Mouse (Mus musculus) testis, adult 2 months (tissue): ENCODE data around the gene Ksr2.

ENCODE experiments used
- CTCF ChIP-seq: fragments of 200-500 bp; IDR thresholded peaks from 2 replicates; pipeline ENCODE4 v1.5.1; 2012; ENCODE audit warnings: low read depth, mild to moderate bottlenecking, inconsistent platforms, low read length, moderate library complexity; ENCODE audit not compliant: control insufficient read depth, insufficient read depth, insufficient replicate concordance
- POLR2A ChIP-seq: fragments of 200-500 bp; IDR thresholded peaks from 2 replicates; pipeline ENCODE4 v1.6.1; 2012; ENCODE audit warnings: low read depth, mild to moderate bottlenecking, inconsistent platforms, low read length, moderate library complexity; ENCODE audit not compliant: control insufficient read depth

DNA sequence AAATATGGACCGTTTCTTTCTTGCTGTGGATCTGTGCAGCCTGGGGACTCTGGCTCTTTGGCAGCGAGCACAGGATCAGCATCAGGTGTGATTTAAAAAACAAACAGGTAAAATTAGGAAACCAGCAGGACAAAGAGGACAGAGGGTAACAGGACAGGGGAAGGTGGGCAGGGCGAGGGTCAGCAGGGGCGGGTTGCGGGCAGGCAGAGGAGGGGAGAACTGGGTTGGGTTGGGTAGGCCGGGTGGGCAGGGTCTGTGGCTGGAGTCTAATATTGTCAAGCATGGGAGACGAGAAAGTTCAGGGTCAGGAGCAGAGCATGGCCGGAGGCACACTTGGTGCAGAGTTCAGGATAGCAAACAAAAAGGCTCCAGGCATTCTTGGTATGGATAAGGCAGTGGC, 43.8 kb downstream of the Ksr2 start:
- TF ChIP-seq CTCF (no peak), POLR2A (no peak)
